Mouse (Mus musculus) stomach, embryonic 15.5 days (tissue): Measurements from ENCODE around the gene Upk2. TPM values are rescaled to one million over a fixed set of nuclear protein-coding genes. Genes with fewer than 3 reads are reported as not detected.

Source experiments
- ATAC-seq: fragments of 200-750 bp; cut with Nextera tagmentation; 2 replicates; pipeline ENCODE4 v1.8.0; 2017; ENCODE audit warnings: low read depth, moderate number of reproducible peaks, moderate TSS enrichment; ENCODE audit not compliant: insufficient read depth, low FRiP score
- H3K27ac ChIP-seq: fragments of 300-500 bp; sonication (generic); 2 replicates; pipeline ENCODE4 v1.5.1; 2015; ENCODE audit warnings: mild to moderate bottlenecking, inconsistent platforms
- H3K27me3 ChIP-seq: fragments of 300-500 bp; sonication (generic); replicated peaks from 2 replicates; pipeline ENCODE4 v1.6.1; 2015; ENCODE audit warnings: inconsistent platforms
- H3K36me3 ChIP-seq: fragments of 300-500 bp; sonication (generic); 2 replicates; pipeline ENCODE4 v1.6.1; 2015; ENCODE audit warnings: inconsistent platforms
- H3K4me1 ChIP-seq: fragments of 300-500 bp; sonication (generic); 2 replicates; pipeline ENCODE4 v1.6.1; 2015; ENCODE audit warnings: inconsistent platforms
- H3K4me2 ChIP-seq: fragments of 300-500 bp; sonication (generic); 2 replicates; pipeline ENCODE4 v1.6.1; 2015; ENCODE audit warnings: mild to moderate bottlenecking, inconsistent platforms
- H3K4me3 ChIP-seq: fragments of 300-500 bp; sonication (generic); replicated peaks from 2 replicates; pipeline ENCODE4 v1.5.1; 2015; ENCODE audit warnings: inconsistent platforms
- H3K9ac ChIP-seq: fragments of 300-500 bp; sonication (generic); 2 replicates; pipeline ENCODE4 v1.6.1; 2015; ENCODE audit warnings: inconsistent platforms
- H3K9me3 ChIP-seq: fragments of 300-500 bp; sonication (generic); 2 replicates; pipeline ENCODE4 v1.6.1; 2016; ENCODE audit warnings: inconsistent platforms
- WGBS: fragments of 180-500 bp; shearing (Covaris S2); methylation state at CpG from one replicate; pipeline ENCODE4 v1.1.7; 2015; 5-methylcytosine and 5-hydroxymethylcytosine counted together
- polyA plus RNA-seq: library from polyadenylated mRNA; unstranded; fragments of >200 nt; fragmentation: Nextera tagmentation; extraction: Ambion mirVana; gene quantifications from 2 replicates; pipeline ENCODE4 v1.2.1, GENCODE M21; 2015

Gene Upk2
- 18.2 and 26.2 TPM in 2 replicates for polyA plus RNA-seq

GRCm38 (mm10) chr9:44454891-44455220 is at the start of gene Upk2:
Gene Upk2 (minus strand): TSS chr9:44454976.
- 0 out of 2 replicates have a peak, but pooled peaks have one; percentile 27 for ATAC-seq
- peak within 1 kb of the TSS; percentile 14 for H3K4me2 ChIP-seq
- H3K4me3 ChIP-seq: 0 out of 2 replicates have a peak within 1 kb of the TSS, but pooled peaks have one; percentile 7
- WGBS: 35% methylated on average over 4 of the region's 4 CpGs
- no peak within 1 kb of the TSS for H3K9ac ChIP-seq
- H3K9me3 ChIP-seq: no peaks in the 10 kb centered on the region
- peak within 1 kb of the TSS; percentile 18; the same call in 1 of the 2 replicates for H3K27ac ChIP-seq
- H3K27me3 ChIP-seq: no peaks in the 10 kb centered on the region
- H3K4me1 ChIP-seq: peaks cover 9% of the 10 kb centered on the region
- no peaks in the 10 kb centered on the region for H3K36me3 ChIP-seq

DNA sequence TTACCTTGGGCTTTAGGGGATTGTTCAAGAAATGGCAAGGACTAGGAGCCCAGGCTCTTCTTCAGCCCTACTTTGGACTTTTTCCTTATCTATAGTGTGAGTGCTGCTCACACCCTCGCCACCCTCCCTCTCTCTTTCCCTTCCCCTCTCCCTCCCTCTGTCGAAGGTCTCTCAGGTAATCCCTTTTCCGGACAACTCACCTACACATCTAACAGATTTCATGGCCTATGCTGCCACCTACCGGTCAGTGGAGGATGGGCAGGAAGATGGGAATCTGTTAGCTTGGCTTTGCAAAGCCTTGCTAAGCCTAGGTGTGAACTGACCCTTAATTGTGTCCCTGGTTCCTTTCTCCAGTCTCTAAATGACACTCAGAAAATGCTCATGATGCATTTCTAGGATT is 47.2 kb upstream of the Upk2 start:
- no peak overlapping the region for H3K27ac ChIP-seq
- H3K4me1 ChIP-seq: peaks cover 52% of the 10 kb centered on the region
- no peaks in the 10 kb centered on the region for H3K9me3 ChIP-seq
- H3K9ac ChIP-seq: no peak overlapping the region
- peaks cover 32% of the 10 kb centered on the region for H3K36me3 ChIP-seq
- WGBS: 2% methylated on average over 4 of the region's 4 CpGs
- no peak overlapping the region for H3K4me3 ChIP-seq
- no peaks in the 10 kb centered on the region for H3K27me3 ChIP-seq
- ATAC-seq: no peak
- peak overlapping the region; percentile 24; the same call in 1 of the 2 replicates for H3K4me2 ChIP-seq

DNA sequence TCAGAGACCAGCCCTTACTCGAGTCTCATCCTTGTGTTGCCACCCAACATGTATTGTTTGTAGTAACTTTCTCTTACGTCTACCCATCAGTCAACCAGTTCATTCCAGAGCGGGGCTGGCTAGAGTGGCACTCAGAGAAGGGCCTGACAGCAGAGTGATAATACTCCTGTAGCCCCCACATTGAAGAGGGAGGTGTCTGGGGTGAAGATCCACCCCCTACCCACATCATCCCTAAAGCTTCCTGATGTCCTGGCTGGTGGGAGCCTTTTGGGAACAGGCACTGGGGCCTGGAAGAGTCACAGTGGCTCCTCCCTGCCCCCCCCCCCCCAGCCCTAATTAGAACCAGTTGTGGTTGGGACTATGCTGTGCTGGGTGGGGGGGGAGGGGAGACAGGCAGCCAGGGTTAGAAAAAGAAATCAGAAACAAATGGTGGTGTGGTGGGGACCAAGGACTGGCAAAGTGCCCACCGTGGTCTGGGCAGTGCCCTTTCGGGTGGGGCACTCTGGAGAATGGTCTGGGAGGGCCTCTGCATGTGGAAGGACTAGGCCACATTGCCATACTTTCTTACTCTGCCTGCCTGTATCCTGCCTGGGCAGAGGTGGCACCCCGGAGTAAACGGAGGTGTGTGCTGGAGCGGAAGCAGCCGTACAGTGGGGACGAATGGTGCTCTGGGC is 46.6 kb upstream of the Upk2 start:
- Histone ChIP-seq H3K4me1 (peaks cover 59% of the 10 kb centered on the region), H3K27me3 (no peaks in the 10 kb centered on the region), H3K9ac (peak overlapping the region; percentile 1; the same call in 1 of the 2 replicates), H3K27ac (0 out of 2 replicates have a peak overlapping the region, but pooled peaks have one; percentile 94), H3K4me2 (peak overlapping the region; percentile 24), H3K36me3 (peaks cover 25% of the 10 kb centered on the region), H3K4me3 (no peak overlapping the region), H3K9me3 (no peaks in the 10 kb centered on the region)
- WGBS: 47% methylated on average over 10 of the region's 10 CpGs
- ATAC-seq: no peak

GRCm38 (mm10) chr9:44500638-44501175 is 45.9 kb upstream of the Upk2 start:
- peaks cover 19% of the 10 kb centered on the region for H3K36me3 ChIP-seq
- H3K4me3 ChIP-seq: 0 out of 2 replicates have a peak overlapping the region, but pooled peaks have one; percentile 2
- WGBS: 47% methylated on average over 8 of the region's 8 CpGs
- peaks cover 62% of the 10 kb centered on the region for H3K4me1 ChIP-seq
- peak overlapping the region; percentile 87 for H3K4me2 ChIP-seq
- H3K27me3 ChIP-seq: no peaks in the 10 kb centered on the region
- H3K9ac ChIP-seq: no peak overlapping the region
- ATAC-seq: no peak
- H3K27ac ChIP-seq: peak overlapping the region; percentile 94; the same call in 1 of the 2 replicates
- no peaks in the 10 kb centered on the region for H3K9me3 ChIP-seq

- H3K4me1 ChIP-seq: peaks cover 65% of the 10 kb centered on the region
- no peaks in the 10 kb centered on the region for H3K9me3 ChIP-seq
- H3K4me2 ChIP-seq: peak overlapping the region; percentile 87
- H3K9ac ChIP-seq: no peak overlapping the region
- peak overlapping the region; percentile 94 for H3K27ac ChIP-seq
- H3K4me3 ChIP-seq: peak overlapping the region; percentile 44; the same call in 1 of the 2 replicates
- ATAC-seq: no peak
- 23% methylated on average over 5 of the region's 5 CpGs for WGBS
- H3K36me3 ChIP-seq: peaks cover 15% of the 10 kb centered on the region
- no peaks in the 10 kb centered on the region for H3K27me3 ChIP-seq
Observed at GRCm38 (mm10) chr9:44500163-44500533, 45.4 kb upstream of the Upk2 start.

DNA sequence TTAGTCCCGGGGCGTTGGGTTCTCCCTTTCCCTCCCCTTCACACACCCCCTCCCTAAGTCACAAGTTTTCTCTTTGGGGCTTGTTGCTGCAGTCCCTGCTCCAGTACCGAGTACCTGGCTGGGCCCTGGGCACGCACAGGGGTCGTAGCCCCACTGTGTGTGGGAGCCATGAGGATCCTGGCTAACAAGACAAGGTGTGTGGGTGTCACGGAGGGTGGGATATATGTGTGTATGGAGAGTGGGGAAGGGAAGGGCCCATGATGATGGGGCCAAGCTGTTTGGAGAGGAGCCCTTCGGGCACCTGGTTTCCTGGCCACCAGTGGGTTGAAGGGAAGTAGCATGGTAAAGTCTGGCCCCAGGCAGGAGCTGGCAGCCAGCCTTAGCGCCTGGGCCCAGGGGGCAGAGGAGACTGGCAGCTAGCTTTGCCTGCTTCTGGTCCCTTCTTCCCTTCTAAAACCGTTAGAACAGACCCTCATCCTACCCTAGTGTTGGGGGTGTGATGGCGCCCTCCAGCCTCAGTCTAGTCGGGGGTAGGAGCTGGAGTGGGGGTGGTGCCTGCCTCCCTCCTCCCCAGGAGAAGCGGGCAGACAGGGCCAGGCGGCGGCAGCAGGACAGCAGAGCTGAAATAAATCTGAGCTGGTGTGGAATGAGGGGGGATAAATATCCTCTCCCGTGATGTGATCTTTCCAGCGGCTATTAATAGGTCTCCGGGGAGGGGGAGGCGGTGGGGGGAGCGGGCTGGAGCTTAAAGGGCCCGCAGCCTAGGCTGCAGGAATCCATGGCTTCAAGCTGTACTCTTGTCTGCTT is 44.8 kb upstream of the Upk2 start:
- WGBS: 15% methylated on average over 20 of the region's 20 CpGs

GRCm38 (mm10) chr9:44498421-44499355 is 43.9 kb upstream of the Upk2 start:
- H3K36me3 ChIP-seq: peaks cover 12% of the 10 kb centered on the region; the same call in 1 of the 2 replicates
- peak overlapping the region; percentile 87 for H3K4me2 ChIP-seq
- H3K9me3 ChIP-seq: no peaks in the 10 kb centered on the region
- H3K27me3 ChIP-seq: no peaks in the 10 kb centered on the region
- ATAC-seq: peak; percentile 64
- H3K9ac ChIP-seq: peak overlapping the region; percentile 32; the same call in 1 of the 2 replicates
- WGBS: 1% methylated on average over 55 of the region's 59 CpGs
- peaks cover 79% of the 10 kb centered on the region for H3K4me1 ChIP-seq
- H3K27ac ChIP-seq: peak overlapping the region; percentile 94
- peak overlapping the region; percentile 44 for H3K4me3 ChIP-seq

More for the DNA sequence above, 44.8 kb upstream of the Upk2 start:
- Histone ChIP-seq H3K27ac (peak overlapping the region; percentile 94), H3K27me3 (no peaks in the 10 kb centered on the region), H3K9ac (peak overlapping the region; percentile 6; the same call in 1 of the 2 replicates), H3K4me1 (peaks cover 70% of the 10 kb centered on the region), H3K36me3 (peaks cover 12% of the 10 kb centered on the region; the same call in 1 of the 2 replicates), H3K9me3 (no peaks in the 10 kb centered on the region), H3K4me2 (peak overlapping the region; percentile 87), H3K4me3 (peak overlapping the region; percentile 44)
- ATAC-seq: peak; percentile 8; the same call in 1 of the 2 replicates

DNA sequence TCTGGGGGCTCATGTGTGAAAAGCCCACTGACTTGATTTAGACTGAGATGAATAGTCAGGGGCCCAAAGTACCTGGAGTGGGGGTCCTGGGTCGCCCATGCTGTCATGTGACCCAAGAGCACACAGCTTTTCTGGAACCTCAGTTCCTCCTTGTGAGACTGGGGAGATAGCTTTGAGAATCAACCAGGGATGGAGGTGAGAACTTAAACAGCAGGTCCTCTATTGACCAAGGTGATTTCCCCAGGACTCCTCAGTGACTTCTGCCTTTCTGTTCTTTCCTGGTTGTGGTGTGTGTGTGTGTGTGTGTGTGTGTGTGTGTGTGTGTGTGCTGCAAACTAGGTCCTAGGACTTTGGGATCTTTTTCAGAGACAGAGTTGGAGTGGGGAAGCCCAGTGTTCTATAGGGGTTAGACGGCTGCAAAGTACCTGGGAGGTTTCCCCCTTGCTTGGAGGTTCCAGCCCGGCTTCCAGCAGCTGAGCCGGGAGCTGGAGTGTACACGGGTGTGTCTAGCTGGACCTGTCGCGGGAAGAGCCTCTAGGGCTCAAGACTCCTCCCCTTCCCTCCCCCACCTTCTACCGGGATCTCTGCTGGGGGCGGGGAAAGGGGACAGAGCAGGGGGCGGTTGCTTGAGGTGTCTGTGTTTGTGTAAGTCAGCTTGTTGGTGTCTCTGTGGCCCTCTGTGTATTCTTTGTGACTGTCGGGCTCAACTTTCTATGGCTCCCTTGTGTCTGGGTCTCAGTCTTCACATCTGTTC is 43.0 kb upstream of the Upk2 start:
- peak overlapping the region; percentile 44 for H3K4me3 ChIP-seq
- peak overlapping the region; percentile 94 for H3K27ac ChIP-seq
- H3K36me3 ChIP-seq: peaks cover 7% of the 10 kb centered on the region; the same call in 1 of the 2 replicates
- ATAC-seq: peak; percentile 23
- no peaks in the 10 kb centered on the region for H3K27me3 ChIP-seq
- 1% methylated on average over 11 of the region's 11 CpGs for WGBS
- H3K9ac ChIP-seq: peak overlapping the region; percentile 32; the same call in 1 of the 2 replicates
- H3K4me1 ChIP-seq: peaks cover 88% of the 10 kb centered on the region
- peak overlapping the region; percentile 87 for H3K4me2 ChIP-seq
- no peaks in the 10 kb centered on the region for H3K9me3 ChIP-seq

DNA sequence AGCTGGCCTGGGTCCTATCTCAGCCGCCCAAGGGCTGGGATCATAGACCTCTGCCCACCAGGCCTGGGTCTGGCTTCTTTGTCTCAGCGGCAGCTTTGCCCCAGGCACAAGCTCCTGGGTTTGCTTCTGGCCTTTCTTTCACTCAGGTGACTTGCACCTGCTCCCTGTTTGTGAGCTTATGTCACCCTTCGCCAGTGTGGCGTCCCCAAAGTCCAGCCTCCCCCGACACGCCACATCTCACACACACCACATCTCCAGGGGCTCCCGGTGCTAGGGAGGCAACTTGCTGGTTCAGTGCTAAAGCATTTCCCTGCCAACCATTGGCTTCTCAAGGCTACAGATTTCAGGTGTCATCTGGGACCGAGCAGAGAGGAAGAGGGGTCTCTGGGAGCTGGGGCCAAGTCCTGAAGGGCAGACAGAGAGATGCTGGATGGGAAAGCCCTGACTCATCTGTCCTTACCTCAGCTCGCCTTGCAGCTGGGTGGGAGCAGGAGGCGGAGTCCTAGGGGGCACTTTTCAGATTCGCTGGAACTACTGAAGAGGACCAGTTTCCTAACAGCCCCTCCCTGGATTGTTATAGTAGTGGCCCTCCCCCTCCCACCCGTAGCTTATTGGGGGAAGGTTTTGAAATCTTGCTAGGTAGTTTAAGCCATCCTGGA is 42.2 kb upstream of the Upk2 start:
- H3K4me2 ChIP-seq: peak overlapping the region; percentile 87; the same call in 1 of the 2 replicates
- no peaks in the 10 kb centered on the region for H3K36me3 ChIP-seq
- H3K27me3 ChIP-seq: no peaks in the 10 kb centered on the region
- H3K4me3 ChIP-seq: no peak overlapping the region
- no peak overlapping the region for H3K9ac ChIP-seq
- H3K4me1 ChIP-seq: peaks cover 95% of the 10 kb centered on the region
- 49% methylated on average over 12 of the region's 12 CpGs for WGBS
- no peaks in the 10 kb centered on the region for H3K9me3 ChIP-seq
- peak overlapping the region; percentile 49 for H3K27ac ChIP-seq
- ATAC-seq: no peak

DNA sequence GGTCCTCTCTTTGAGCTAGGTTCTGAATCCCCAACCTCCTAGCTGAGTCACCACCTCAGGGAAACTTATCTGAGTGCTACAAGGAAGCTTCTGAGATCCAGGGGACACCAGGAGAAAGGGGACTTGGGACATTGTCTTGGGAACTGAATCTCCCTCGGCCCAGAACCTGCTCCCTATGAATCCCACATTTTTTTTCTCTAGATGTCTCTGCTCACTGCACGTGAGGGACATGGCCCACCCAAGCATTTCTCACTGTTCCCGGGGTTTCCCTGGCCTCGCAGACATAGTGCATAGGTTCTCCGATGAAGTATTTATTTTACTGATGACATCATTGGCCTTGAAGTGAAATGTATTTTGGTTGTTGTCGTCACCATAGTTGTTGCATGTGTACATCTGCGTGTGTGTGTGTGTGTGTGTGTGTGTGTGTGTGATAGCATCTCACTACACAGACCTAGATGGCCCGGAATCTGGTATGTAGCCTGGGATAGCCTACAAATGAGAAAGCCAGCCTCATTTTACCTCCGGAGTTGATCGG is 41.1 kb upstream of the Upk2 start:
- WGBS: 65% methylated on average over 10 of the region's 10 CpGs

More for the DNA sequence above, 41.1 kb upstream of the Upk2 start:
- no peaks in the 10 kb centered on the region for H3K27me3 ChIP-seq
- H3K36me3 ChIP-seq: no peaks in the 10 kb centered on the region; the same call in 1 of the 2 replicates
- no peak for ATAC-seq
- H3K4me2 ChIP-seq: no peak overlapping the region
- no peak overlapping the region for H3K9ac ChIP-seq
- H3K27ac ChIP-seq: peak overlapping the region; percentile 62
- H3K9me3 ChIP-seq: no peaks in the 10 kb centered on the region
- H3K4me1 ChIP-seq: peaks cover 95% of the 10 kb centered on the region
- H3K4me3 ChIP-seq: no peak overlapping the region
